Mouse (Mus musculus): ENCODE measurements around the gene Cpeb4.
"Not testable (repeated sequence)": the region's sequence is repeated elsewhere in the genome, so short reads cannot be mapped to it uniquely, and the experiment has no call there.

Gene Cpeb4

DNA sequence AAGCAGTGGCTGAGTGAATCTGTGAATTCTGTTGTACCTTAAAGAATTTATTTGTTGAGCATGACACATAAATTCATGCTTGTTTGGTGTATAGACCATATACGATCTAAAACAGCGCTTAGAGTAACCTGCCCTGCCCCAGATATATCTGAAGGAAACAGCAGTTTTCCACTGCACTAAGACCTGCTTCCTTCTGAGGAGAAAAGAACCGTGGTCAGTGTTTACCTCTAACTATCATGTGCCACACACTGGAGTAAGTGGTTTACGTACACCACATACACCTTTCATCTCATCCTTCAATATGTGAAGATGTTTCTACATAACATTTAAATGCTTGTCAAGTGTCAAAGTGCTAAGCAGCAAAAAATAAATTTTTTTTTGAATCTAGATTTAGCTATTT lies 102.1 kb downstream of the Cpeb4 start:
- DNase-seq (ENCODE audit: extremely low spot score) = no peak

DNA sequence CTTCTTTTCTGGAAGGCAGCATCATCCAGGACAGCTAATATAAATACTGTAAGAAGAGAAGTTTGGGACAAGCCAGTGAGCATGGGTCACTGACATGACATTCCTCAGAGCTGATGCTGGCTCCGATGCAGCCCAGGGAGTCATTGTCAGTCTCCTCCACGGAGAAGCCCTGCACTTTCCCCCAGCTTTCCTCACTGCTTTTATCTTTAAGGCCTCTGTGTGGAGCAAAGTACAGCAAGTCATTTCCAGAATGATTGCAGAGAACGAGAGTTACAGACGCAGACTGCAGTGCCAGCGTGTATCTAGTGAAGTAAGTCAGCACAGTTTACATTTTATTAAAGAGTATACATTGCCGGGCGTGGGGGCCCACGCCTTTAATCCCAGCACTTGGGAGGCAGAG lies 102.8 kb downstream of the Cpeb4 start:
- DNase-seq (ENCODE audit: extremely low spot score) = no peak

DNA sequence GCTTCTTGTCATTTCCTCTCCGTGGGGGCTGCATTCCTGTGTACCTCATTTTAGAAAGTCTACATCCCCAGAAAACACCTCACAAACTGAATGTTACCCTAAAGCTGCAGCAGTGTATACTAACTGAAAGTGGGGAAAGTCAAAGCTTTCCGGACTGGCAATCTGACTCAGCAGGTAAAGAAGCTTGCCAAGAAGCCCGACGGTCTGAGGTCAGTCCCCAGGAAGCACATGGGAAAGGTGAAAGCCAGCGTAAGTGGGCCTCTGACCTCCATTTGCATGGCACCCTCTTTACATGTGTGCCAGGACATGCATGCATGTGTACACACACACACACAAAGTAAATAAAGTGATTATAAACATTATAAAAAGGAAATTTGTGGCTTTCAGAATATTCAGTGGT lies 103.7 kb downstream of the Cpeb4 start:
- DNase-seq (ENCODE audit: extremely low spot score) = no peak

DNA sequence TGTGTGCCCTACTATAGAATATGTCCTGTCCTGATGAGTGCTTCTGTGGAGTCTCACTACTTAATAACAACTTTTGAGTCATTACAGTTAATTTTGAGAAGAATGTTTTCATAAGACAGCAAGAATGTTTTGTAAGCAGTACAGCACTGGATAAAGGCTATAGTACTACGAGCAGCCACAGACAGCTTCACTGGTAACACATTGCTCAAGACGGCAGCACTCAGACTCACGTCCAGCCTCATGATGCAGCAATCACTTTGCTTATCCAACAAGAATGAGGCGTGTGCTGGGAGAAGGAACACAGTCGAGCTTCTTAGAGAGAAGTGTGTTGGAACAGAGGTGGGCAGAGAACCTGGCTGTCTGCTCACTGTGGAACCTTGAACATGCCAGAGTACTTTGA lies 104.1 kb downstream of the Cpeb4 start:
- DNase-seq (ENCODE audit: extremely low spot score) = no peak

DNA sequence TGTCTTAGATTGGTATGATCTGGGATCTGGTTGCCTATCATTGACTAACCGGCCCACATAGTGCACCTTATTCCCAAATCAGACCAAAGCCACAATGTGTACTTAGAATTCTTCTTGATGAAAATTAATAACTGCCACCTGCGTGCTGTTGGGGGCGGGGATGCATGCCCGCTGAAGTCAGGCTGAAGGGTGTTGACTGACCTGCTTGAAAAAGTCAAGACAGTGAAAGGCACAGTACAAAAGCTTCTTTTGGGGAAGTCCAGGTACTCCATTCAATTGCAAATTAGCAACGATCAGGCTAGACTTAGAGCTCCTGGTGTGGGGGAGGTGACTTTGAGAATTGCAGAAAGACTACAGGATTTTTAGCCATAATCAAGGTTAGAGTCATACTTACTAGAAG lies 108.1 kb downstream of the Cpeb4 start:
- not testable (repeated sequence) for DNase-seq (ENCODE audit: extremely low spot score)

DNA sequence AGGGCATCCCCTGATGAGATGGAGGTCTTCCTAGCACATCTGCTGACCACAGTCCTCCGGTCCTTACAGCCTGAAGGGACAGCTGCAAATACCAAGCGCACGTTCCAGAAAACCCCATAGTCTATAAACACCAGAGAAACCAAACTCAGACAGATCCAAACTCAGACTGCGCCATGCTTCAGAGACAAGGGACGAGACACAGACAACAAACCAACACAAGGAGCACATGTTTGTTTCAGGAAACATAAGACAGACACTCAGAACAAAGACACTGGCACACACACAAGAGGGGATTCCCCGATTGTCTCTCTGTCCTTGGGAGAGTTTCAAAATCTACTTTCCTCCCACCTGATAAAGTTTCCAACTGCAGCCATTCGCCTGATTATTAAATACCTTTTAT lies 109.8 kb downstream of the Cpeb4 start:
- DNase-seq (ENCODE audit: extremely low spot score) = no peak

DNA sequence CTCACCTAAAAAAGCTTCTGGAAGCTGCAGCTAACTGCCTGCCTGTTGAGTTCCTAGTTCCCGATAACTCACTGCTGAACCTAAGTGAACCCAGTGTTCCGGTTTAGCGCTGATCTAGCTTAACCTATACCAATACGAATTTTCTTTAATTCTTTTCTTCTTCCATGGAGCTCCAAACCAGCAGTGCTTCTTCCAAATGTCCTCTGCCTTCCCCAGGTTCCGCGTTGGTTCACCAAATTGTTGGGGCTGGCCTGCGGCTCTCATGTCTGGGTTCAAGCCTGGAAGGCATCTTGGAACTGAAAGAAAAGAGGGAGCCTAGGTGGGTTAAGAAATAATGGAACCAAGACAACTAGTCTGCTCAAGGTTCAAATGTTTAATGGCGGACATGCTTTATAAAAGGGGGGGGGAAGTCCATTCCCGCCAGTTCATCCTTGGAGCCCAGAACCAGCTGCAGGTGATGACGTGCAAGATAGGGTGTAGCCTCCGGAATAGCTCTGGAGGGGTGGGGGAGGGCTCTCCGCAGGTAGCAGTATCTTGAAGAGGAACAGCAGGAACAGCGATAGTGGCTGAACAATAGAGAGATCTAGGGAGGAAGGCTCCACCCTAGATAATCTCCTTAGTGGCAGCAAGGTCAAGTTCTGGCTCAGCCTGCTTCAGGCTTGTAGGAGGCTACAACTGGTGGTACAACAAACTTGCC lies 110.4 kb downstream of the Cpeb4 start:
- not testable (repeated sequence) for DNase-seq (ENCODE audit: extremely low spot score)

DNA sequence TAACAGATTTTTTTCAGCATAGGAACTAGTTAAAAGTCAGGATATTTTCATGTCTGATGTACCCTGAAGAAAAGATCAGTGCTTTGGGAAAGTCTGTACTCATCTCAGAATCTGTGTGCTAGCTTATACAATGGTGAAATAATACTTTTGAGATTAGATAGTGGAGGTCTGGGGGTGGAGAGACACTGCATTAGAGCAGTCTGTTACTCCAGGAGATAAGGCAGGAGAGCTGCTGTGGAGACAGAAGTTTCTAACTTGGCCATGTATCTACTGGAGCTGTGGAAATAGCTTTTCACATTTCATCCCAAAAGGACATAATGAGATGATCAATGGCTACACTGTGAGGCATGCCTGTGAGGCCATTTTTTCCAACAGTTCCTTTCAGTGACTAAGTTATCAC lies 111.2 kb downstream of the Cpeb4 start:
- DNase-seq (ENCODE audit: extremely low spot score) = no peak

DNA sequence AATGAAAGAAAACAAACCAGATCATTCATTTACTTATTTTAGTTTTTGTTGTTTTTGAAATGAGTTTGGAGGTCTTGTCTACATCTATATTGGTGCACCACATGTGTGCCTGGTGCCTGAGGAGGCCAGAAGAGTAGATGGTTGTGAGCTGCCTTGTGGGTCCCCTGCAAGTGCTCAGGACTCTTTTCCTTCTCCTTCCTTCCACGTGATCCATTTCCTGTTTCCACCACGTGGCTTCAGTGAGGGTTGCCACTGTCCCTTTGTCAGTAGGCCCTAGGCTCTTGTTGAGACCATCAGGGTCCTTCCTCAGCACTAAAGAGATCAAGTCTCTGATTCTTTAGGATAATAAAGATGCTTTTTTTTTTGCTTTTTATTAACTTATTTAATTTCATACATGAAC lies 112.8 kb downstream of the Cpeb4 start:
- DNase-seq (ENCODE audit: extremely low spot score) = no peak
